22 mouse cellular contexts compared by ENCODE assay signal in the genomic region with DNA sequence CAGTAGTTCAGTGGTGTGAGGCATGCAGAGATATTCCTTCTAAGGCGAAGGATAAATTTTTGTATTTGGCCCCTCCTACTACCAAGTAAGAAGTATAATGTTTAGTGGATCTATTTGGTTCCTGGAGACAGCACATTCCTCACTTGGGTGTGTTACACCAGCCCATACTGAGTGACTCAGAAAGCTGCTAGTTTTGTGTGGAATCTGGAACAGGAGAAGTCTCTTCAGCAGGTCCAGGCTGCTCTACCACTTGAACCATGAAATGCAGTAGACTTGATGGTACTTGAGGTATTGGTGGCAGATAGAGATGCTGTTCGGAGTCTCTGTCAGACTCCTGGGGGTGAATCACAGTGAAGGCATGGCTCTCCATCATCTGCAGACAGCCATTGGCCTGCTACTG. TPM values are rescaled to one million over a fixed set of nuclear protein-coding genes. Genes with fewer than 3 reads are reported as not detected.
DNase-seq lines count a peak whose midpoint lies in the region; ATAC-seq and TF ChIP-seq lines count a peak whose summit lies in the region.
"Had no signal": no experiment of that assay in that cellular context is flagged by ENCODE, and none has a peak within 500 bp of the region (broad histone marks: within the 10 kb centered on the region; RNA-seq: fewer than 3 reads in every experiment).

No protein-coding gene starts in this region.

- H3K4me3 ChIP-seq in gastrocnemius, adult 2 months: no peak overlapping the region
- H3K4me3 ChIP-seq in hindbrain, embryonic 11.5 days (ENCODE audit: low read depth, low read length): no peak overlapping the region
- H3K4me3 ChIP-seq: embryonic facial prominence, embryonic 13.5 days; forebrain, embryonic 12.5 days; heart, embryonic 10.5 days; hindbrain, embryonic 13.5 days had no signal

- no peak for ATAC-seq in hindbrain, embryonic 11.5 days (ENCODE audit: low FRiP score)
- ATAC-seq: hindbrain, postnatal 0 days had no signal

- peak; percentile 6 for DNase-seq in gastrocnemius, adult 2 months
- DNase-seq in gastrocnemius, postnatal 25 days: no peak
- DNase-seq in 3T3-L1 (ENCODE audit: low read depth, low spot score) (peak; percentile 89), NIH3T3 (ENCODE audit: low read depth) (peak; percentile 71)
- no peak for DNase-seq in hindbrain, embryonic 11.5 days (ENCODE audit: low spot score)
- no peak for DNase-seq in thymus, postnatal 25 days
- DNase-seq: adrenal gland, adult 8-10 months; adrenal gland, postnatal 36 days; B cell, adult 2 months; cerebellum, adult 11 months; cerebellum, adult 8-10 months; cerebellum, postnatal 36 days; heart, adult 18-20 months; heart, postnatal 10 days; heart, postnatal 4 days had no signal

- TF ChIP-seq CTCF in gastrocnemius, adult 2 months (IDR thresholded peaks at IDR 0.05): no peak

- H3K4me1 ChIP-seq in hindbrain, embryonic 11.5 days (replicated peaks; ENCODE audit: control insufficient read depth, insufficient read depth, low read length): peaks cover 6% of the 10 kb centered on the region; the same call in 1 of the 2 replicates

- no peak overlapping the region for H3K4me2 ChIP-seq in hindbrain, embryonic 11.5 days (replicated peaks; ENCODE audit: low read depth, low read length)
- H3K4me2 ChIP-seq: embryonic facial prominence, embryonic 13.5 days; forebrain, embryonic 12.5 days; hindbrain, embryonic 13.5 days had no signal

- no peaks in the 10 kb centered on the region for H3K9me3 ChIP-seq in hindbrain, embryonic 11.5 days (ENCODE audit: control insufficient read depth, low read length)
- H3K9me3 ChIP-seq: embryonic facial prominence, embryonic 13.5 days; forebrain, embryonic 12.5 days; heart, embryonic 10.5 days; hindbrain, embryonic 13.5 days had no signal

- intact Hi-C loops in gastrocnemius, adult 2 months (cut with DNase I): no loop called here

- H3K9ac ChIP-seq in hindbrain, embryonic 11.5 days (ENCODE audit: low read depth, low read length): no peak overlapping the region
- H3K9ac ChIP-seq: embryonic facial prominence, embryonic 13.5 days; forebrain, embryonic 12.5 days; hindbrain, embryonic 13.5 days had no signal

- peaks cover 30% of the 10 kb centered on the region for H3K27me3 ChIP-seq in hindbrain, embryonic 11.5 days (ENCODE audit: control insufficient read depth, insufficient read depth, low read length)

- H3K36me3 ChIP-seq in hindbrain, embryonic 11.5 days (ENCODE audit: control insufficient read depth, insufficient read depth, low read length): no peaks in the 10 kb centered on the region
- H3K36me3 ChIP-seq: embryonic facial prominence, embryonic 13.5 days; forebrain, embryonic 12.5 days; heart, embryonic 10.5 days; hindbrain, embryonic 13.5 days had no signal

- H3K27ac ChIP-seq in gastrocnemius, adult 2 months: no peak overlapping the region
- no peak overlapping the region for H3K27ac ChIP-seq in hindbrain, embryonic 11.5 days (ENCODE audit: low read depth, low read length)
- H3K27ac ChIP-seq: embryonic facial prominence, embryonic 13.5 days; forebrain, embryonic 12.5 days; heart, embryonic 10.5 days; hindbrain, embryonic 13.5 days; hindbrain, postnatal 0 days had no signal

- WGBS in hindbrain, embryonic 11.5 days: 97% methylated on average over 2 of the region's 2 CpGs

RNA-seq across cellular contexts. Expression of gene Slc16a11, which starts 1.9 kb away (rescaled TPM):
- not detected for total RNA-seq in gastrocnemius, adult 2 months (2021)
- total RNA-seq in gastrocnemius, postnatal 25 days (2021): not detected
- polyA plus RNA-seq in hindbrain, embryonic 11.5 days (2014; fragmentation: Nextera tagmentation; extraction: Ambion mirVana): 0.40 and 0.51 TPM in 2 replicates
- total RNA-seq: gastrocnemius, postnatal 4 days had no signal

RNA-seq across cellular contexts. Expression of gene Slc16a13, which starts 10.2 kb away (rescaled TPM):
- total RNA-seq in gastrocnemius, adult 2 months (2021): under 1 TPM; 0.28 to 0.67 TPM
- under 1 TPM; 0.10 to 0.88 TPM for total RNA-seq in gastrocnemius, postnatal 25 days (2021)
- 10.9 and 14.3 TPM in 2 replicates for polyA plus RNA-seq in hindbrain, embryonic 11.5 days (2014; fragmentation: Nextera tagmentation; extraction: Ambion mirVana)

RNA-seq across cellular contexts. Expression of gene Bcl6b, which starts 18.9 kb away (rescaled TPM):
- total RNA-seq in gastrocnemius, adult 2 months (2021): 1 to 10 TPM; 1.4 to 2.6 TPM
- total RNA-seq in gastrocnemius, postnatal 25 days (2021): 1 to 10 TPM; 4.1 to 6.2 TPM
- 5.0 and 5.9 TPM in 2 replicates for polyA plus RNA-seq in hindbrain, embryonic 11.5 days (2014; fragmentation: Nextera tagmentation; extraction: Ambion mirVana)
- total RNA-seq: MEL had no signal

RNA-seq across cellular contexts. Expression of gene 0610010K14Rik, which starts 27.0 kb away (rescaled TPM):
- total RNA-seq in gastrocnemius, adult 2 months (2021): 10 to 100 TPM; 33.4 to 37.0 TPM
- total RNA-seq in gastrocnemius, postnatal 25 days (2021): 10 to 100 TPM; 26.9 to 36.2 TPM
- 229 and 230 TPM in 2 replicates for polyA plus RNA-seq in hindbrain, embryonic 11.5 days (2014; fragmentation: Nextera tagmentation; extraction: Ambion mirVana)

RNA-seq across cellular contexts. Expression of gene Gm21988, which starts 28.9 kb away (rescaled TPM):
- 1 to 10 TPM; 3.7 to 4.4 TPM for total RNA-seq in gastrocnemius, adult 2 months (2021)
- total RNA-seq in gastrocnemius, postnatal 25 days (2021): 1 to 10 TPM; 2.4 to 3.0 TPM
- polyA plus RNA-seq in hindbrain, embryonic 11.5 days (2014; fragmentation: Nextera tagmentation; extraction: Ambion mirVana): 10.2 and 11.6 TPM in 2 replicates

Comparison
In these comparisons a context has a peak if more than half of its experiments do, and no peak if none do; other contexts are left out.
1. DNase-seq: peak in gastrocnemius, adult 2 months (single experiment), 3T3-L1 (single experiment) and NIH3T3 (single experiment); none in gastrocnemius, postnatal 25 days (single experiment), hindbrain, embryonic 11.5 days (single experiment) and thymus, postnatal 25 days (single experiment).